Mouse (Mus musculus) heart, adult 9 months (tissue): ENCODE measurements around the gene Gm8251.
"Not testable (repeated sequence)": the region's sequence is repeated elsewhere in the genome, so short reads cannot be mapped to it uniquely, and the experiment has no call there.

Experiments used
- DNase-seq, 2 experiments: peaks; one replicate each; pipeline ENCODE4 v3.0.0; 2022; ENCODE audit warnings: low spot score in 2 of 2

Gene Gm8251

DNA sequence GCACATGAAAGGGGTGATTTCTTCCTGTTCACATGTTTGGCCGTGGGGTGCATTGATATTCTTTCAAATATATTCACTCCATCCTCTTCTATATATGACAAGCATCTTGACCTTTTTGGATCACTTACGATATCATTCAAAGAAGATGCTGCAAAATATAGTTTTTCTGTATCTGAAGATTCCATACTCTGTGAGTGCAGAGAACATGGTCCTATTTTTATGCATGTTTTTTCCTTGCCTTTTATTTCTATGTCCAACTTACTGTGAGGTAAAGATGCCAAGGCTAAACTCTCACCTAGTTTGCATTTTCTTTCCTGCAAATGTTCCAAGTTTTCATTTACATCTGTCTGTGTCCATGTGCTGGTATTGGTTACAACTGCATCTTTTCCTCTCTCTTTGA is at the start of gene Gm8251:
Gene Gm8251 (minus strand): TSS at position 101 of the 400 bp plus-strand sequence.
- DNase-seq: no peak

- peak in 1 of 2 experiments; percentile 2 for DNase-seq
Measured at GRCm38 (mm10) chr1:44102939-44103338, 41.2 kb upstream of the Gm8251 start.

- DNase-seq: peak; percentile 91 to 93
Measured at GRCm38 (mm10) chr1:44102259-44102717, 40.6 kb upstream of the Gm8251 start, which contains the start of gene Tex30. Tex30 (minus strand) TSS chr1:44102441.

DNA sequence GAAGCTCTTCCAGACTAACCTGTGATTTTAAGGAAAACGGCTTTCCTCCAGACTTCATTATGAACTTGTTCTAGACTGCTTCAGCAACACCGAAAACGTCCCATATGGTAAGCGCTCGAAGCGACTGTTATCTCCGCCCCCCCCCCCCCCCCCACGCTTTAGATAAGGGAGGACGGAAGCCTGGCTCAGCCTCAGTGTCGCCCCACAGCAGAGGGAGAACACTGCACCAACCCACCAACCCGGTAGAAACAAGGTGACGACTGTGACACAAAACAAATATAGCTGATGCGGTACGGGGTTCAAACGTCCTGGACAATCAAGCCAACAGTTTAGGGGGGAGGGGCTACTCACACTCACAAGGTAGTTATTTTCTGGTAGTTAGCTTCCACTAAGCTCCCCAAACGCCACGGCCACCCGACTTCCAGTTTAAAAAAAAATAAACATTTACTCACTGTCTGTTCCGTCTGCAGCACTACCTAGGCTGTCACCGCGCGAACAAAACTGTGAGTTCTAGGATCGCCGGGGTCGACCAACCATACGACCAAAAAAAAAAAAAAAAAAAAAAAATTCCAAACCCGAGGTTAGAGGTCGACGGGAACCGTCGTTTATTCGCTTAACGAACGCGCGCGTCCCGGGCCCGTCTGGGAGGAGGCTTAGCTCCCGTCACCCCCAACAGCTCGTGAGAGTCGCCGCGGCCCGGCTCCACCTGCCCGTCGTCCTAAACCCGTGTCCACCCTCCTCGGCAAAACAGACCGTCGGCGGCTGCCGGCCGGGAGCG is 39.9 kb upstream of the Gm8251 start:
- DNase-seq: peak; percentile 14 to 19

DNA sequence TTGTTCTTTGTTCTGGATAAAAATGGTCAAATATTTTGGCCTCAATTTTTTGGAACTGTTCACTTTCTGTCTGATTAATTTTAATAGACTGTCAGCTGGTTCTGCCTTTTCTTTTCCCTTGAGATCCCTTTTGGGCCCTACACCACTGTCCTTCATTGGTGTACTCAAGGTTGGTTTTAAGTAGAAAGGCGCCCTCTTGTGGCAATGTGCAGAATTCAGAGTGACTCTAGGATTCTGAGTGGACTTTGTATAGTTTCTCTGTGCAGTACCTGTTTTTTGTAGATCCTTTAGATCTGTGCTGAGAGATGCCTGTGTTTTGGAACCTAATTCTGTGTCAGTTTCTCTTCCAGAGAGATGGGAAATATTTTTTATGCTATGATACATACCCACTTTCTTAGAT is 2.9 kb upstream of the Gm8251 start:
- peak in 1 of 2 experiments; percentile 9 for DNase-seq

DNA sequence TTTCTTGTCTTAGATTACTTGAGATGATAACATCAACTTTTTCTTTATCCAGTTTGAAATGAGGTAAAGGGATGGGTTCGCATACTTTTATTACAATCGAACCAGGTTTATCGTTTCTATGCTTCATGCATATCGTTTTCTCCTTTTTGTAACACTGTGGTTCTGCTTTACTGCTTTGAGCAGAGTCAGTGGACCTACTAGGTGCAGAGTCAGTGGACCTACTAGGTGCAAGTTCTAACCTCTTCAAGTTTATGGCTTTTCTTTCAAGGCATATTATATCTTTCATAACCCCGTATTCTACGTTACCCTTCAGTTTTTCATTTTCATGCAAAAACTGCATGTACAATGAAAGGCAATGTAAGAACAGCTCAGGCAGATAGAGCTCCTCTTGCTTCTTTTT is 1.7 kb upstream of the Gm8251 start:
- no peak for DNase-seq

DNA sequence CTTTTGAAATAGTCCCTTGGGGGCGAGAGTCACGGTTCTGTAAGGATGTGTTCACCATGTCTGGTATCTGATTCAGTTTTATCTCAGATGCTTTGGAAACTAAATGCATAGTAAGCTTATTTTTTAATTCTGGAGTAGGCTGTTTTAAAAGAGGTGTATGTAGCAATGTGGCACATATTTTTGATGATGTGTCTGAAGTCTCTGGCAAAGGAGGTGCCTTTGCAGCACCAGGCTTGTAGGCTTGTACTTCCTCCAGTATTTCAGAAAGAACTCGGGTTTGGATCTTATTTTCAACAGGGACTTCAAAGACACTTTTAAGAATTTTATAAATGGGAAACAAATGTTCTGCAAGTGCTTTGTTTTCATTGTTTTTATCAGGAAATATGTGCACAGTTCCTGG is 3.9 kb downstream of the Gm8251 start:
- no peak for DNase-seq

- no peak for DNase-seq
Measured at GRCm38 (mm10) chr1:44046556-44046955, 15.2 kb downstream of the Gm8251 start.

DNA sequence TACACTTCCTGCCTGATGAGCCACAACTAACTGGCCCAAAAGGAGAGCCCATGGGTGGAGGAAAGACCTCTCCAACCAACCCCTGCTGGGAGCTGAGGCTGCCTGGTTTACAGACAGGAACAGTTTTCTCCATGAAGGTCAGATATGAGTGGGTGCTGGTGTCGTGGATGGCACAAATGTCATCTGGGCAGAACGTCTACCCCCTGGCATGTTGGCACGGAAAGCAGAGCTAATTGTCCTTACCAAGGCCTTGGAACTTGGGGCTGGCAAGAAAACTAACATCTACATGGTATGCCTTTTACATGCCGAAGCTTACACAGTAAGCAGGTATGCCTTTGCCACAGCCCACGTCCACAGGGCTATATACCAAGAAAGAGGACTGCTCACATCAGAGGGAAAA is 16.0 kb downstream of the Gm8251 start:
- DNase-seq: not testable (repeated sequence)

- no peak for DNase-seq
Measured at GRCm38 (mm10) chr1:44042555-44042915, 19.2 kb downstream of the Gm8251 start.

GRCm38 (mm10) chr1:44041797-44042554 is 19.8 kb downstream of the Gm8251 start:
- DNase-seq: peak in 1 of 2 experiments; percentile 39

DNA sequence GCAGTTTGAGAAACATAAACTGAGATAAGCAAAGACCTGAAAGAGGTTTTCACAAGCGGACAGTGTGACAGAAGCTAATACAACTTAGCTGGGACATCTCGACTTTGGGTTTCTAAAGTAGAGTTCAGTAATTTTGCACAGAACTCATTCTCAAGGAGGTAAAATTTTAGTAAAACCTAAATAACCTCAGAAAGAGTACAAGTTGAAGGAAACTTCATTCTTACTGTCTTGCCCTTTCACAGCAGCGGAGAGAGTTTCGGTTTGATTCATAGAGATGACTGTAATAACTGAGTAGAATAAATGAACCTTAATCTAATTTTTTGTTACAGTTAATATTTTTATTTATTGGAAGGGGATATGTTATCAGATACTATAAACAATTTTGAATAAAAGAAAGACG is 28.8 kb downstream of the Gm8251 start:
- no peak for DNase-seq

- DNase-seq: no peak
Measured at GRCm38 (mm10) chr1:44032213-44032612, 29.5 kb downstream of the Gm8251 start.

DNA sequence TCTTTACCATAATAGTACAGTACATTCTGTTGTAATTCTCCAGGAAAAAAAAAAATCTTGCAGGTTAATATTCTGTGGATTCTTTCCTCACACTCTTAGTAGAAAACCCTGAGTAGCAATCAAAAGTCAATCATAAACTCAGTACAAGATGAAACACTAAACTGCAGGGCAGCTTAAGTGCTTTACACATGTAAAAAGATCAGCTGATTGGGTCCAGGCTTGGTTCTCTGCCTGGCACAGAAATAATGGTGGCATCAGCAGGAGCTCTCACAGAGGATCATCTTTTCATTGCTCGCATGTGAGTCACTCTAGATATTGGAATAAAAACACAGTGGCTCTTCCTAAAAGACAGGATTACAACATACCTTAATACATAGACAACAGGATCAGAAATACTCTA is 34.1 kb downstream of the Gm8251 start:
- no peak for DNase-seq

DNA sequence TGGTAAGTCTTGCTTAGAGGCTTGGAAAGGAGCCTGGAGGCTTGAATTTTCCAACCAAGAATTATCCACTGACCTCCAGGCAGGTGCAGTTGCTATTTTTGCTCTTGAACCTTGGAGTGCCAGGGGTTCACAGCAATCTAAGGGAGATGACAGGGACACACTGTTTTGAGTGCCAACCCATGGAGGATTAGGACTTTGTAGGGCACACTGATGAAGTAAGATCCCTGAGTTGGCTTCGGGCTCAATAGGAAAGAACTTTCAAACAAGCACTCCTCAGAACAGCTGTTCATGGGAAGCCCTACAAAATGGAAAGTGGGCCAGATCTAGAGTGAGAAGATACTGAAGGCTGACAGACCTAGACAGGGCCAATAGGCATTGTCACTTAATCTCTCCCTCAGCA is 39.1 kb downstream of the Gm8251 start:
- no peak for DNase-seq

DNA sequence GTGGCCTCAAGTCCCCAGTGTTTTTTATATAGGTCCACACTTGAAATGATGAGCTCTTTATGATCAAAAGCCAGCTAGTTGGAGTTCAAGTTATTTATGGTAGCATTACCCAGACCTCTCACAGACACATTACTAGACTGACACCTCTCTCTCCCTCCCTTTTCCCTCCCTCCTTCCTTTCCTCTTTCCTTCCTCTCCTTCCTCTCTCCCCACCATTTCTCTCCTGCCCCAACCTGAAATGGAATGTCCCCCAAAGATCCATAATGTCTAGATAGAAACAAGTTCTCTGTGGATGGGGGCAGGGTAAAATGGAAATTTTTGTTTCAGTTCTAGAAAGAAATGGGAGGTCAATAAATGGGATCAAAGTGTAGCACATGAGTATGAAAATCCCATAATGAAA is 41.8 kb downstream of the Gm8251 start, which contains the start of gene Mettl21c:
Gene Mettl21c (minus strand): TSS at position 101 of the 400 bp plus-strand sequence.
- no peak for DNase-seq

- no peak for DNase-seq
Measured at GRCm38 (mm10) chr1:44015556-44015955, 46.2 kb downstream of the Gm8251 start.
